Mouse (Mus musculus): ENCODE data around the gene Map4k3.
"Not testable (repeated sequence)": the region's sequence is repeated elsewhere in the genome, so short reads cannot be mapped to it uniquely, and the experiment has no call there.

Map4k3 gene

DNA sequence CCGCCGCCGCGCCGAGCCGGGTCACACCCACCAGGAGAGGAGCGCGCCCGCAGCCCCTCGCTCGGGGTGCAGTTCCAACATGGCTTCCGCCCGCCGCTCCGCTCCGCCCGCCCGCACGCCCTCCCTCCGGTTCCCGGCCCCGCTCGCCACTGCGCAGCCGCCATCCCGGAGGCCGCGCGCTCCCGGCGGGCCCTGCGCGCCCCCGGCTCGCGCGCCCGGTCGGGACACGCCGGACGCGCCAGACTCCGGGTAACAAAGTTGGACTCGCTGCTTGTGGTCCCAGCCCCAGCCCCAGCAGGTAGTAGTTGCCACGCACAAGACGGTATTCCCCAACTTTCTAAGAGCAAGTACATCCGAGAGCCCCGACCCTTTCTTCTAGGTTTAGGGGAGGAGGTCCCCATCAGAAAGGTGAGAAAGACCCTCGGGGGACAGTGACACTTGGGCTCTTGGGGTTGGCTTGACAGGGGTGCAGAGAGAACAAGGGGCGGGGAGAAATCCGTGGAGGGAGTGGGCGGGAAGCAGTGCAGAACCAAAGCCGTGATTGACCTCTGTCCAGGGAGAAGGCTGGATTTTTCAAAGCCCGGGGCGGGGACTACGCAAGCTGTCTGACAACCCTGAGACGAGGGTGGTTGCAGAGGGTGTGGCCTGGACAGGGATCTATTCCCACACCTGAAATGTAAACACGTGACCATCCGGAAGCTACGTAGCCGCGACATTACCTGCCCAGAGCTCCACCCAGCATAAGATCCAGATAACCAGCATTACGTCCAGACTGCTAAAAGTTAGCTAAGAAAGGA lies at the start of gene Map4k3:
Gene Map4k3 (minus strand): TSS at position 424 of the 797 bp plus-strand sequence.
- in situ Hi-C loops (cut with MboI, MseI) = no loop called here

DNA sequence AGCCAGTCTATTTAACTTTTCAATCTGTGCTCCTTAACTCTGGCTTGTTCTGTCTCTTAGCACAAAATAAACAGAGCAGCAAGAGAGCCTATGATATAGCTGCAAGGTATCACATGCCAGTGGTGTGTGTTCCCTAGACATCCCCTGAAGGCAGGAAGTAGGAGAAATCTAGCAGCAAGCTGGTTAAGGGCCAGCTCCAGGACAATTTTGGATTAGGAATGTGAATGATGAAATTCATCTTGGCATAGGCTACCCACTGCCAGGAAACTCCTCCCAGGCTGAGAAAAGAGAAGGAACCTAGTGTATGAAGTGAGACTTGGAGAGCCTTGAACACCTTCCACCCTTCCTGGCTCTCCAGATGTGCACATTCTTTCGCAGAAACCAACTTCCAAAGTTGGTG lies 49.3 kb upstream of the Map4k3 start:
- in situ Hi-C loops (cut with MboI, MseI) = no loop called here

DNA sequence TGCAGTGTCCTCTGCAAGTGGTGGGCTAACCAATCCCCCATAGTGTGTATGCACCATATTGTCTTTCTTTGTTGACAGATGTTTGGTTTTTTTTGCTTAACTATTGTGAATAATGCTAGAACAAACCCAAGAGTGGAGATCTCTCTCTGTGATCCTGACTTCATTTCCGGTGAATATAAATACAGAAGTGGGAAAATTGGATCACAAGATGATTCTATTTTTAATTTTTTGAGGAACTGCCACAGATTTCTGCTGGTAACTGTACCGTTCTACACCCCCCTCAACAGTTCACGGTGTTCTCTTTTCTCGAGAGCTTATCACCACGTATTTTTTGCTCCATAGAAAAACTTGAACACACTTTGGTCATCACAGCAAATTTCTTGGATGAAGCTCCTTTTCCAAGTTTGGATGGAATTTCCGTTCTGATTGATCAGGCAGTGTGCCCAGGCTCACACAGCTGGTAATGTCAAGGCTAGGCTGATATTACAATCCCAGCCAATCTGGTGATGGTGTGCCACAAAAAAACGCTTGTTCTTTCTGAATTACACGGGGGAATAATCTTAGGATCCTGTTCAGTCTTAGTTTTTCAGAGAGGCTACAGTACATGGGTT lies 47.0 kb upstream of the Map4k3 start:
- in situ Hi-C loops (cut with MboI, MseI) = no loop called here

DNA sequence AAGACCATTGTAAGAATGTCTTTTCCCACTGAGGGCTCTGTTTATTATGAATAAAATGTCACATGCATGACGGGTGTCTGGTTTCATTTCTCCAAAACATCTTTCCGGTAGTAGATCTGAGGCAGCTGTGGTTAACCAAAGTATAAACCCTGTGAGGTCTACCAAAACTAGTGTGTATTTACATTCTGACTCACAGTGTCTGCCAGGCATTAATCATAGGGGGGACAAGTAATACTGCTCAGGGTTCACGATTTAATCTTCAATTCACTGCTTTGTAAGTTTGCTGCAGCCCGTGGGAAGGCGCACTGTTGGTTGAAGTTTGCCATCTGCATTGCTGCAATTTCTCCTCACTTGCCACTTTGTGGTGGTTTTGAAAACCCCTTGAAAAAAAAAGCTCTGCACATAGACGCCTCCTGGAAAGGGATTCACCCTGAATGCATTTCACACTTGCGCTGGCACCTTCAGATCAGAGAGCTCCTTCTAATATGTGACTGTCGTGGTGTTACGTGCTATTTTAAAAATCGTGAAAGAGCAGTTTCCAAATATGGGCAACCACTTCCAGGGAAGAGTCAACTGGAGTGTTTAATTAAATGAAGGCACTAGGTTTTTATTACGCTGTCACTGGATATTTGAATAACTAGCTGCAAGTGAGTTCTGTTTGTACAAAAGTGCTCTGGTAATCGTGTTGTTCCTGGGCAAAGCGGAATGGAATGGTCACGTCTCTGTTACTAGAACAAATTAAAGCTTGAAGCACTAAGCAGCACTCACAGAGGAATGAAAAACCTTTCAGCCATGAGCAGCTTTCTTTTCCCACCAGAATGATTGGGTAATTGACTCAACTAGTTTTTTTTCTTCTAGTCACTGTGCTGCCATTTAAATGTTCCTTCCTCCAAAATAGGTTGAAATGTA lies 44.5 kb upstream of the Map4k3 start:
- in situ Hi-C loops (cut with MboI, MseI) = no loop called here

DNA sequence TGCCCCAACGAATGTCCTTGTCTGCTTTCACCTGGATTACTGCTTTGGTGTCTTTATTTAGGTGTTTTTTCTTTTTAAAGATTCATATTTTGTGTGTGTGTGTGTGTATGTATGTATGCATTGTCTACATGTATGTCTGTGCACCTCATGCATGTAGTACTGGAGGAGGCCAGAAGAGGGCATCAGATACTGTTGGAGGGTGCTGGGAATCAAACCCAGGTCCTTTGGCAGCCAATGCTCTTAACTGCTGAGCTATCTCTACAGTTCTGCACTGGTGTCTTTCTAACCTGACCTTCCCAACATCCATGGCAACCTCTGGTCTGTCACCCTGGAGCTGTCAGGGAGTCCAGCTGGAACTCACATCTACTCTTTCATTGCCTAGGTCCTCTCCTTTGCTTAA lies 41.8 kb upstream of the Map4k3 start:
- in situ Hi-C loops (cut with MboI, MseI) = no loop called here

DNA sequence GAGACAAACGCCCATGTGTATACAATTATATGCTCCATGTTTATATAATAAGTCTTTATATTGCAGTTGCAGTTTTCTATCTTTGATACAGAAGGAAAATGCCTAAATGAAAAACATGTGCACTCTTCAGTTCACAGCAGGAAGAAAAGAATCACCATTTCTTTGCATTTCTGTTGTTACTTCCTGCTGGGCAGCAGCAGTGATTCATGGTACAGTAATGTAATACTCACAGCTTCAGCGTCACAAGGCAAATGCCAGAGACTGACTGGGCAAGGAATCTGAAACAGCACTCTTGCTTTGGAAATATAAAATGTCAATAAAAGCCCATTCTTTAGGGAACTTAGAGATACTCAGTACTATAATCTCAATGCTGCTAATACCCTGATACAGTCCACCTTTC lies 36.9 kb upstream of the Map4k3 start:
- in situ Hi-C loops (cut with MboI, MseI) = no loop called here

DNA sequence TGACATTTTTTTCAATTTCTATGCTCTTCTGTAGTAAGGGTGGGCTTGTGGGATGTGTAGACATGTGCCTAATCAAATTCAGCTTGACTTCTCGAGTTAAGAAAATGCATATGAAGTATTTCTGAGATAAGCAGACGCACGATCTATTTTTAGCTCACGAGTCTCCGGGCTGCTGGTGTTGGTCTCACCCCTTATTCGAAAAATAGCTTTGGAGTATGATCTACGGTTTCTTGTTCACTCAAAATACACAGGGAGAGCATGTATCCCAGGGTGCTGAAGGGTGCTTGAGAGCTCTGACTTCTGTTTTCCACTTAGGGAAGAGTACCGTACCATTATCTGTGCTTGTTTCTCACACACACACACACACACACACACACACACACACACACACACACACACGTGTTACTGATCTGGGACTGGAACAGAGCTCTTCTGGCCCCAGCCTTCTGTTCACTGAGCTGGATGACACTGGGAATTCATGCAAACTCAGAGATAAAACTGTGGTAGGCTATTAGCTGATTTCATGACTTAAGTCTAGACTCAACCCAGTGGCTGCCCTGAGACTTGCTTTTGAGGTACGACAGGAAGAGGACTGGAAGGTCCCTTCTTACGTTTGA lies 34.9 kb upstream of the Map4k3 start:
- in situ Hi-C loops (cut with MboI, MseI) = no loop called here

DNA sequence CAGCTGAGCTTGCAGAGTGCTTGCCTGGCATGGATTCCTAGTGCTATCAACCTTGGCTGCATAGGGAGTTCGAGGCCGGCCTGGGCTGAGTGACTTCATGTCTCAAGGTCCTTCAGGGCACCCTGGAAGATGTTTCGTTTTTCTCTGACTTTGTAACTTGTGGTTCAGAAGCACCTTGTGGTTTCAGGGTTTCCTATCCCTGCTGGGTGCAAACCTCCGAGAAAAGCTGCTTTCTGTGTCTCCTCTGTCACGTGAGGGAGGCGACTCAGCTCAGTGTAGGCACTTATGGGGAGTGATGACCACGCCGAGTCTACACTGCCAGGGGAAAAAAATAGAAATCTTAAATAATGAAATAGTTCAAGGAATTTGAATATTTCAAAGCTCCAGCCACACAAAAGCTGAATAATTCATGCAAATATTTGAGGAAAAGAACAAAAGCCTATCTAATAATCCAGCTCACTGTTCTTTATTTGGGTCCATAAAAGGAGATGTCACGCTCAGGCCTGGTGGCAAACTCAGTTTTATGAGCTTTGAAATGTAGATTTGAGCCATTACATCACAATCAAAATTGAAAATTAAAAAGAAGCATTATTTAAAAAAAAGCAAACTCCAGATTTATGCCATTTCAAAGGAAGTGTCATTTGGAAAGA lies 34.2 kb upstream of the Map4k3 start:
- in situ Hi-C loops (cut with MboI, MseI) = no loop called here

DNA sequence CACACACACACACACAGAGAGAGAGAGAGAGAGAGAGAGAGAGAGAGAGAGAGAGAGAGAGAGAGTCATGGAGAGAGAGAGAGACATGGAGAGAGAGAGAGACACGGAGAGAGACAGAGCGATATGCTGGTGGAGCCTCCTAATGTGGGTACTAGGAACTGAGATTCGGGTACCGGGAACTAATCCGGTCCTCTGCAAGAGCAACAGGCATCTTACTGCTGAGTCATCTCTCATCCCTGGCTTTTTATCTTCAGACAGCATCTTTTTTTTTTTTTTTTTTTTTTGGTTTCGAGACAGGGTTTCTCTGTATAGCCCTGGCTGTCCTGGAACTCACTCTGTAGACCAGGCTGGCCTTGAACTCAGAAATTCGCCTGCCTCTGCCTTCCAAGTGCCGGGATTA lies 32.9 kb upstream of the Map4k3 start:
- in situ Hi-C loops (cut with MboI, MseI) = not testable (repeated sequence)

DNA sequence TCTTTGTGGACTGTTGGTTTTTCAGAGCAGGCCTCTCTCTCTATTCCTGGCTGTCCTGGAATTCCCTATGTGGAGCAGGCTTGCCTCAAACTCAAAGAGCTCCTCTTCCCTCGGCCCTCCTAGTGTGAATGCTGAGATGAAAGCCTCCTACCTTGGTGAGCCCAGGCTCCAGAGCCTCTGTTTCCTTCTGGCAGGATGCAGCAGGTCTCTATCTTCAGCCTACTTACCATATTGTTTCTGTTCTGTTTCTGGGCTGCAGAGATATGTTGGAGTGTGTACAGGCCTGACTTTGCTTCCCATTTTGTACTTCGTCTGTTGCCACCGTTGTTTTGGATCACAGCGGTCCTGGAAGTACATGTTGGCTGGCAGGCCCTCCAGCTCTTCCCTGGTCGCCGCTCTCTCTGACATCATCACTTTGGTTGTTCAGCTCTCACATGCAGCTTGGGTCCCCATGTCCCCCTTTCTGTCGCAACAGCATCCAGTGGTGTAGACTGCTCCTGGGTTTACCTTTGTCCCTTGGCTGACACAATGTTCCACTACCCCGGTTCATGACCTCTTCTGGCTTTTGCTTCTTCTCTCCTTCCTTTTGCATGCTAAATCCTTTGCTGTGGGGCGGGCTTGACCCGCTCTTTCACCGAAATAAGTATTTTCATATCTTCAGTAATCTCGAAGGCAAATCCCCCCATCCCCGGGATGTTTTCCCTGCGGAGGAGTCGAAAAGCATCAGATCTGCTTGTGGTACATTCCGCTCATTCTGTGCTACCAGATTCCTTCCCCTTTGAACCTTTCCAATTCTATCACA lies 32.3 kb upstream of the Map4k3 start:
- in situ Hi-C loops (cut with MboI, MseI) = no loop called here

DNA sequence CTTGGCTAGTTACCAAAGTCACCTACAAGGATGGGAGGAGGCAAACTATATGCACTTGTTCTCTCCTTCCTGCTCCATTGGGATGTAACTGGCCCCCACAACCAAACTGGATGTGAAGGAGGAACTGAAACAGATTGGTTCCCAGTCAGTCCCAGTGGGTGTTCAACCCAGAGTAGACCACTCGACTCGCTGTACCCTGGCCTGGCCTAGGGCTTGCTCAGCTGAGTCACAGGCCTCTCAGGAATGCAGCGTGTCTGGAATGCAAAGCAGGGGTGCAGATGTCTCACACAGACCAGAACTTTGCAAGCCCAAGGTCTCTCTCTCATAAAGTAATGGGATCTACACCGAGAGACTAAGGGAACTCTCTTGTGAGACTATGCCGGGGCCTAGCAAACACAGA lies 27.8 kb upstream of the Map4k3 start:
- in situ Hi-C loops (cut with MboI, MseI) = no loop called here

DNA sequence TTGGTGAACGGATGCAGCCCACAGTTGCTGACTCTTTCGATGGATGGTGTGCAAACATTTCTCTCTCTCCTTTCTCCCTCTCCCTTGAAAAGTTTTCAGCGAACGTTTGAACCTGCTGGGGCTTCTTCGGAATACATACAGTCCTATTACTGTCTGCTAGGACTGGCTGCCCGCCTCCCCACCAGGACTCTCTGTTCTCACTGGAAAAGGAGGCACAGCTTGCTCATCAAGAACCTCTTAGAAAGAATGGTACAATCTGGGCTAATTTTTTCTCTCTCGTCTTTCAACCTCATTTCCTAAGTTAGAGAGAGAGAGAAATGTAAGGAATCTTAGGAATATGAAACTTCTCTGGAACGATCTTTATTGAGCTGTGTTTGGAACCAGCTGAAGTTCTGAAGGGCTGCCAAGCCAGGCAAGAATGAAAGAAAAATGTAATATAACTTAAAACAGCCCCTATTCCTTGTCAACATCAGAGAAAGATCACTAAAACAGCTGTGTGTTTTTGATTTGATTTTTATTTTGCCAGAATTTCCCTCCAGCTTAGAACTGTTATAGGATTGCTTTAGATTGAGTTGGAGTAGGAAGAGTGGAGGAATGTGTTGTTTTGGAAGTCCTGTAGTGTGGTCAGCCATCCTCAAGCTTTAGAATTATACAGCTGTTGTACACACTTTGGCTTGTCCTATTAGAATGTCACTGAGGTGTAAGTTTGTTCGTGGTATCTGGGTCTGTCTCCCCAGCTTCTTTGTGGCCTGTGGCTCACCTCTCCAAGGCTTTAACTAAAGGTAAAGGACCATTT lies 27.0 kb upstream of the Map4k3 start:
- in situ Hi-C loops (cut with MboI, MseI) = no loop called here

DNA sequence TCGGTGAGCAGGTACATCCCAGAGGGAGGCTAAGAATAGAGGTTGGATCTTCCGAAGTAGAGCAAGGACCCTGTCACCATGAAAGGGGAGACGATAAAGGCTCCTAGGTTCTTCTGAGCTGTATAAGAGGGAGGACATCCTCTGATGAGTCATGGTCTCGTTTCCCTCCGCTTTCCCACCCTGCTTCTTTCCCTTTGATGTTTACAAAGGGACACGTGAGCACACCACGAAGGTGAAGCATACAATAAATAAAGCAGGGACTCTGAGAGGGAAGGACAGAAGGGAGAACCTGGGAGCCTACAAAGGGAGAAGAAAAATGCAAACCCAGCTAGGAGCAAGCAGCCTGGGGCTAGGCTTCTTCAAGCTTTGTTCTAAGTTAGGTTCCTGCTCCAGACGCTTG lies 26.3 kb upstream of the Map4k3 start:
- in situ Hi-C loops (cut with MboI, MseI) = no loop called here

DNA sequence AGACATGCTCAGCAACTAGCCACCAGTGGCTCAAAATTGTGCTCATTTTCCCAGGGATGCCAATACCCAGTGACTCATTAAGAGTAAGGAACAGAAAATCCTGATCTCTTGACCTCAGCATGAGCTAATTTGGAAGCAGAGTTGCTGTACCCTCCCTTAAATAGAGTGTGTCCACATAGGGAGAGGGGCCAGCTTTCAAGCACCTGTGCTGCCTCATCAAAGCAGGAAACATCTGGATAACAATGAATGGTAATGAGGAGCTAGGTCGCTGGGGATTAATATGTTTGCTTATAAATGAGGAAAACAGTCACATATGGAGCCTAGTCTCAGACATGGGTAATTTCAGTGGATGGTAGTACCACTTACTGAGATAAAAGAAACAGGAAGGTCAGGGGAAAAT lies 24.2 kb upstream of the Map4k3 start:
- in situ Hi-C loops (cut with MboI, MseI) = no loop called here

DNA sequence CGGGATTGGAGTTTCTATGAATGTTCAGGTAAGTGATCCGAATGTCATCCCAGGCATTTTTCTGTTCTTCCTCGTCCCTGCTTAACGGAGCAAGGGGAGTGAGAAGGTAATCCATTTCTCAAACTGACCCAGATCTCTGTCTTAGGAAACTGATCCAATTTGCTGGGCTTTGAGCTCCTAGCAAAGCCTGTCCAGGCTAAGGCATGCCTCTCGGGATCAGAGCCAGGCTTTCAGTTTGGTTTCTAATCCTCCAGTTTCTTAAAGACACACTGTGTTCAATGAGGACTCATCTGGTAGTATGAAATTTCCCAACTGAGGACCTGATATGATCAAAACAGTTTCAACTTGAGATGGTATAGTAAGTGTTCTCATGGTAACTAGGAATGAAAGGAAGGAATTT lies 11.1 kb upstream of the Map4k3 start:
- in situ Hi-C loops (cut with MboI, MseI) = no loop called here

DNA sequence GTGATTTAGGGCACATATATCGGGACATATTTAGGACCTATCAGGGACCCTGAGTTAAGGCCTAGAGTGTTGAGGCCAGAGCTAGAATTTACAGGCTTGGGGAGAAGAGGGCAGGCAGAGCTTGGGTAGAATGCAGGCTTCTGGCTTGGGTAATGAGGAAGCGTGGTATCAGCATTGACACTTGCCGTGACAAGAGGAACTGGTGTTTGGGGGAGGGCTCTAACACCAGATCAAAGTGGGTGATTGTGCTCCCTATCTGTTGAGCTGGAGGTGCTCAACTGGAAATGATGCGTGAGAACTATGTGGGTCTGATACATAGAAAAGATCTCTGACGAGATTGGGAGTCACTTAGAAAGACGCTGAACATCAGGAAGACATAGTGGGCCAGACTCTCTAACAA lies 6.4 kb upstream of the Map4k3 start:
- in situ Hi-C loops (cut with MboI, MseI) = no loop called here

DNA sequence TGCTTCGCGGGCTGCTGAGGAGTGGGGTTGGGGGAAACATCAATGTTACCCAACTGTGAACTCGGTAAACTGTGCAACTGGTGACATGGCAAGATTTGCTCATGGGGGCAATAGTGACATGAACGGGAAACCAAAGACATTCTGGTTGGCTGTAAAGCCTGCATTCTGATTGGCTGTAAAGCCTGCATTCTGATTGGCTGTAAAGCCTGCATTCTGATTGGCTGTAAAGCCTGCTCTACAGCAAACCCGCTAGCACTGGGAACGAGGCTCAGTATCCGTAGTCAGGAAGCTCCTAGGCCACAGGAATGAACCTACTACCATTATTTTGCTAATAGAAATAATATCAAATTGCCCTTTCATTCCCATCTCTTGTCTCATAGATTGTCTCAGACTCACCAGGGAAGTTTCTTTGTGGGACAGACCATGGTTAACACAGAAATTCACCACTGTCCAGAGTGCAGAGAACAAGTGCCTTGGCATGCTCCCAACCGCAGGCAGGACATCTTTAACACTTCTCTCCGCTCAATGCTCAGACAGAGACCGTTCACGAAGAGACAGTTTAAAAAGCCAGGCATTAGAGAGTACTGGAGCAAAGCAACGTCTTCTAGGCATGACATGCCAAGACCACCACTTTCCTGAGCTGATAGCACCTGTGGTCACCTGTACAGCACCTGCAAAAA lies 5.0 kb upstream of the Map4k3 start:
- in situ Hi-C loops (cut with MboI, MseI) = no loop called here

DNA sequence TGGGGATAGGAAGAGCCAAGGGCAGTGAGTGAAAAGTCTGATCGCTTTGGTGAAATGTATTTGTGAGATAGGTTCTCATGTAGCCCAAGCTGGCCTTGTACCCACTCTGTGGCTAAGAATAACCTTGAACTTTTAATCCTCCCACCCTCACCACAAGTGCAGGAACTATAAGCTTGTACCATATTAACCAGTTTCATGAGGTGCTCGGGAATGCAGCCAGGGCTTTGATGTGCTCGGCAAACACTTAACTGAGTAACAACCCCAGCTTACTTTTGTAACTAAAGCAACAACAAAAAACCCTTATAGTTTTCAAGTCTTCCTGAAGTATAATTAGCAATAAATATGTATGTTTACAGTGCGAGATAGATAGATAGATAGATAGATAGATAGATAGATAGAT lies 4.0 kb upstream of the Map4k3 start:
- in situ Hi-C loops (cut with MboI, MseI) = no loop called here

DNA sequence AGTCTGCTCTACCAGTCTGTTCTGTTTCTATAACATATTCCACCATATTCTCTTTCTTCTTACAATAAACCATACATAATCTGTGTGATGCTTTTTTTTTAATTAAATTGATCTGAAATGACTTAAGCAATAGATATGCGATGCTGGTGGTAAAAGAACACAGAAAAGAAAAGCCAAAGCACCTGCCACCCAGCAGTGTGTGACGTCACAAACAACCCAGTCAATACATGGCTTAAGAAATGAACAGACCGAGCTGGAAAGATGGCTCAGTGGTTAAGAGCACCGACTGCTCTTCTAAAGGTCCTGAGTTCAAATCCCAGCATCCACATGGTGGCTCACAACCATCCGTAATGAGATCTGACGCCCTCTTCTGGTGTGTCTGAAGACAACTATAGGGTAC lies 2.0 kb upstream of the Map4k3 start:
- in situ Hi-C loops (cut with MboI, MseI) = not testable (repeated sequence)

Measured in regulatory T cell (primary cell).